Mouse (Mus musculus): Measurements from ENCODE around the gene Ndufb3. TPM values are rescaled to one million over a fixed set of nuclear protein-coding genes. Genes with fewer than 3 reads are reported as not detected.
"Not testable (repeated sequence)": the region's sequence is repeated elsewhere in the genome, so short reads cannot be mapped to it uniquely, and the experiment has no call there.

Gene Ndufb3
- polyA plus RNA-seq, 1 experiment from 2014 or later = 154 TPM

DNA sequence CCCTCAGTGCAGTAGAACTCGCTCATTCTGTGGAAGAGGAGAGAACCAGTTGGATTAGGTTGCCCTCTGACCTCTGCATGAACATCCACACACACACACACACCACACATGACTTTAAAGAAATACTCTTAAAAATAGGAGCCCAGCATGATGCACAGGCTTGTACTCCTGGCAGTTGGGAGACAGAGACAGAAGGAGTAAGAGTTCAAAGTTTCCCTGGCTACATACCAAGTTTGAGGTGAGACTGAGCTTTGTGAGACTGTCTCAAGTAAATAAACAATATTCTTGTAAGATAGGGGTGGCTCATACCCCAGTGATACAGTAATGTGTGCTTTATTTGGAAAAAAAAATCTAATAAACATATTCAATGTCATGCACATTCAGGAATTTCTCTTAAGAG is 1.3 kb downstream of the Ndufb3 start:
- Histone ChIP-seq H3K4me1 (replicated peaks) (peaks cover 17% of the 10 kb centered on the region), H3K4me3 (peak overlapping the region; percentile 96), H3K27ac (no peak overlapping the region), H3K27me3 (ENCODE audit: insufficient read depth, poor library complexity, severe bottlenecking) (no peaks in the 10 kb centered on the region), H3K9me3 (no peaks in the 10 kb centered on the region), H3K36me3 (peaks cover 16% of the 10 kb centered on the region)
- WGBS = 85% methylated on average over 1 of the region's 1 CpGs
- DNase-seq (ENCODE audit: low spot score) = no peak

DNA sequence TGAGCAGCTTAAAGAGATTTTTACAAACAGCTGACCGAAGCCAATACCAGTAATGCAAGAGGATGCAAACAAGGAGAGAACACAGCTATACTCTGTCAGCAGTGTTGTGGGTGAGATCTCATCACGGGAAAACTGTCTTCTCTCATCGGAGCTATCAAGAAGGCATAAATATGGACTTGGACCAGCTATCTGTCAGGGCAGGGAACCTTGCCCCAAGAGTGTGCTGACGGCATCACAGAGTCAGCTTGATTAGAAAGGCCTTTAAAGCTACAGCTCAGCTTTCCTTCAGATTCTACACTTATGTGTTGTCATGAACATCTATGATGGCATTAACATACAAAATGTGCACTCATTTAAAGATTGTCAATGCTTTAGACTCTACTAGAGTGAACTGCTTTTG is 16.5 kb downstream of the Ndufb3 start:
- Histone ChIP-seq H3K4me1 (replicated peaks) (no peaks in the 10 kb centered on the region), H3K27me3 (ENCODE audit: insufficient read depth, poor library complexity, severe bottlenecking) (no peaks in the 10 kb centered on the region), H3K36me3 (no peaks in the 10 kb centered on the region), H3K27ac (no peak overlapping the region), H3K4me3 (no peak overlapping the region), H3K9me3 (peaks cover 6% of the 10 kb centered on the region; the same call in 1 of the 2 replicates)
- 85% methylated on average over 4 of the region's 4 CpGs for WGBS
- no peak for DNase-seq (ENCODE audit: low spot score)

DNA sequence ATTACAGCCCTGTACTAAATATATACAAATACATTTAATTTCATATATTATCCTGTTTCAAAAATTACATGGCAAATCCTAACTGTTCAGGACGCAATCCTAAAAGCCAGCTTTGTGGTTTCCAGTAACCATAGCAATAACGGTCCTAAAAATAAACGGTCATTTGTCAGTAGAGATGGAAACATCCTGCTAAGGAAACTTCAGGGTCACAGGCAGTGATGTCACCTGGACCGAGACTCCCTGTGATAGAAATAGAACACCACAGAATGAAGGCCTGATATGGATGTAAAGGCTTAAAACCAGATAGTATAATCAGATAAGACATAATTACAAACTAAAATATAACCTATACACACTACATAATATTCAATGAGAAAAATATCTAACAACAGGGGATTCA is 17.6 kb downstream of the Ndufb3 start:
- H3K4me1 ChIP-seq (replicated peaks) = no peaks in the 10 kb centered on the region
- H3K27ac ChIP-seq = no peak overlapping the region
- H3K9me3 ChIP-seq = peaks cover 10% of the 10 kb centered on the region; the same call in 1 of the 2 replicates
- H3K36me3 ChIP-seq = no peaks in the 10 kb centered on the region
- H3K27me3 ChIP-seq (ENCODE audit: insufficient read depth, poor library complexity, severe bottlenecking) = no peaks in the 10 kb centered on the region
- no peak for DNase-seq (ENCODE audit: low spot score)
- no peak overlapping the region for H3K4me3 ChIP-seq
- WGBS = 89% methylated on average over 4 of the region's 4 CpGs

DNA sequence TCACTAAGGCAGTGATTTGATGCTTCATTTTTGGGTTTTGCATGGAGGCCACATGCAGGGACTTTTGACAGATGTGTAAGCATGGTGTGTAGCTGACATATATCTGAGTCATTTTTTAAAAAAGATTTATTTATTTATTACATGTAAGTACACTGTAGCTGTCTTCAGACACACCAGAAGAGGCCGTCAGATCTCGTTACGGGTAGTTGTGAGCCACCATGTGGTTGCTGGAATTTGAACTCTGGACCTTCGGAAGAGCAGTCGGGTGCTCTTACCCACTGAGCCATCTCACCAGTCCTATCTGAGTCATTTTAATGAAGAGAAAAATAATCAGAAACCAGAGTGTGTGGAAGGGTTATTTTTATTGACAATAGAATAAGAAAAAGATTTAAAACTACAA is 23.4 kb downstream of the Ndufb3 start:
- not testable (repeated sequence) for H3K27me3 ChIP-seq (ENCODE audit: insufficient read depth, poor library complexity, severe bottlenecking); H3K4me1 ChIP-seq (replicated peaks); H3K36me3 ChIP-seq; H3K27ac ChIP-seq; H3K4me3 ChIP-seq; DNase-seq (ENCODE audit: low spot score); H3K9me3 ChIP-seq
- 89% methylated on average over 5 of the region's 5 CpGs for WGBS

DNA sequence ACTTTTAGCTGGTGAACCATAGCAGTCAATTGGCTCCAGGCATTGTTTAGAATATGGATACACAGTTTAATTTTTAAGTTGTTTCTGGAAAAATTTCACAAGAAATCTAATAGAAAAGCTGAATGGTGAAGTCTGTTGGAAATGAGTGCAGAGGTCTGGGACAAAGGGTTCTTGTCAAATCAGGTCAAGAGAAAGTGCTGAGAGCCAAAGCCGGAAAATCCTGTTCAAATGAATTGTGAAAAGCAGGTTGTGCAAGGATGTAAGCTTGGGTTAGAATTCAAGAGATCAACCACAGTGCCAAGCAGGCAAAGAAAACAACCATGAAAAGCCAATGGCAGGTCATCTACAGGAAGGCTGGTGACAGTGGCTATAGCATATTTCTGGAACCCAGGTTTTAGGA is 24.0 kb downstream of the Ndufb3 start:
- H3K36me3 ChIP-seq = no peaks in the 10 kb centered on the region
- H3K9me3 ChIP-seq = peaks cover 10% of the 10 kb centered on the region; the same call in 1 of the 2 replicates
- WGBS = 92% methylated on average over 1 of the region's 1 CpGs
- H3K27me3 ChIP-seq (ENCODE audit: insufficient read depth, poor library complexity, severe bottlenecking) = no peaks in the 10 kb centered on the region
- H3K4me1 ChIP-seq (replicated peaks) = no peaks in the 10 kb centered on the region
- no peak for DNase-seq (ENCODE audit: low spot score)
- no peak overlapping the region for H3K27ac ChIP-seq
- no peak overlapping the region for H3K4me3 ChIP-seq

DNA sequence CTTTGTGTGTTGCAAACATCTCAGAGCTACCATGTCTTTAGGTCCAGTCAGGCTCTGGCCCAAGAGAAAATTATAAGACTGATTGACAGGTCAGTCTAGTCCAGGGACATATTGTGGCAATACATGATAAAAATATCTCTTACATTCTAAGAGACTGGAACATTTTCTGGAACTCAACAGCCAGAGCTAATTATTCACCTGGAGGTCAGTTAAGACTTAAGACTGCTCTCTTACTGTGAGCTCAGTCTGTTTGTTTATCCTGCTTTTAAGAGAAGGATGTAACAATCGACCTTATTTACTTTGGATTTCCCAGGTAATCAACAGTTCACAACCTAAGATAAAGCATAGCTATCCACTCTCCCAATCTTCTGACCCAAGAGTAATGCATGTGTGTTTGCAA is 24.4 kb downstream of the Ndufb3 start:
- Histone ChIP-seq H3K36me3 (no peaks in the 10 kb centered on the region), H3K9me3 (peaks cover 10% of the 10 kb centered on the region; the same call in 1 of the 2 replicates), H3K27me3 (ENCODE audit: insufficient read depth, poor library complexity, severe bottlenecking) (no peaks in the 10 kb centered on the region), H3K4me1 (replicated peaks) (no peaks in the 10 kb centered on the region), H3K4me3 (no peak overlapping the region), H3K27ac (no peak overlapping the region)
- WGBS = 51% methylated on average over 1 of the region's 1 CpGs
- DNase-seq (ENCODE audit: low spot score) = no peak

DNA sequence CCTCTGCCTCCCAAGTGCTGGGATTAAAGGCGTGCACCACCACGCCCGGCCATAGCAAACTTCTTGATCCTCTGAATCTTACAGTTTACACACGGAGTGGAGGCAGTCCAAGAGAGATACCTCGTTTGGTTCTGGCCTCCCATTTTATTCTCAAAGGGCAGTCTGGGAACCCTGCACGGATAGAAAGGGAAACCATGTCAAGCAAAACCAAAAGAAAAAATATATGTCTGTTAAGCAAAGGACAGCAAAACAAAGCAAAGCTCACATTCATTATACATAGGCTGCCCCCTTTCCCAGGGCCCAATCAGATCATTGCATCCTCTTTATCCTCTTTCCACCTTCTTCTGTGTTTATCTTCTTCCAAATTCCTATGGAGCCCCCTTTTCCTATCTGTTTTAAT is 27.6 kb downstream of the Ndufb3 start:
- DNase-seq (ENCODE audit: low spot score) = no peak
- 84% methylated on average over 6 of the region's 6 CpGs for WGBS

DNA sequence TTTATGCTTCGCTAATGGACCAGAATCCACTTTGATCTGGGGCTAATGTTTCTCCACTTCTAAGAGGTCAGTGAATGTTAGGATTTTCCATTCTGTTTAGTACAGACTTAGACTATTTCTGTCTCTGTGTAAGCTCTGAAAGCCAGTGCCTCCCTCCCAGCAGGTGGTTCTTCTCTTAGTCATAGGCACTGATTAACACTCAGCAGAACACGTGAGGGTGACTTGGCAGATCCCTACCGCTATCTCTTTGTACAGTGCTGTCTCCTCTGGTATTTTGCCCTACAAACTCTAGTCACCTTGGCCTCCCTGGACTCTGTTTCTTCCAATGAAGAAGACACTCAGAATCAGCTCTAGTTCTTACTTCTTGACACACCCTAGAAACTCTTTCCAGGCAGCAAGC is 28.2 kb downstream of the Ndufb3 start:
- H3K27me3 ChIP-seq (ENCODE audit: insufficient read depth, poor library complexity, severe bottlenecking) = no peaks in the 10 kb centered on the region
- no peak overlapping the region for H3K4me3 ChIP-seq
- 0 out of 2 replicates have a peak, but pooled peaks cover 3% of the 10 kb centered on the region for H3K9me3 ChIP-seq
- H3K4me1 ChIP-seq (replicated peaks) = no peaks in the 10 kb centered on the region
- 76% methylated on average over 3 of the region's 3 CpGs for WGBS
- no peak overlapping the region for H3K27ac ChIP-seq
- H3K36me3 ChIP-seq = no peaks in the 10 kb centered on the region
- no peak for DNase-seq (ENCODE audit: low spot score)

More for the DNA sequence above, 27.6 kb downstream of the Ndufb3 start:
- H3K36me3 ChIP-seq = no peaks in the 10 kb centered on the region
- H3K9me3 ChIP-seq = 0 out of 2 replicates have a peak, but pooled peaks cover under 1% of the 10 kb centered on the region
- H3K27ac ChIP-seq = no peak overlapping the region
- no peak overlapping the region for H3K4me3 ChIP-seq
- H3K27me3 ChIP-seq (ENCODE audit: insufficient read depth, poor library complexity, severe bottlenecking) = no peaks in the 10 kb centered on the region
- no peaks in the 10 kb centered on the region for H3K4me1 ChIP-seq (replicated peaks)

DNA sequence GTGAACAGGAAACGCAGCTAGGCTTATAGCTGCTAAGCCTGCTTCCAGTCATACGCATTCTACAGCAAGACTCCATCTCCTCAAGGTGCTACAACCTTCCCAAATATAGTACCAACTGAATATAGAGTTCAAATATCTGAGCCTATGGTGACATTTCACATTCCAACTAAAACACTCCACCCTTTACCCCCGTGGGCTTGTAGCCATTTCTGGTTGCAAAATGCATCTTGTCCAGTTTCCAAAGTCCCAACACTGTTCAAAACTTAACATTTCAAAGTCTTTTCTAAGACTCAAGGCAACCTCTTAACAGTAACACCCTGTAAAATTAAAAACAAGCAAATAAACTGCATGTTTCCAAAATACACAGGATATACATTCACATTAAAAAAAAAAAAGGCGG is 29.0 kb downstream of the Ndufb3 start:
- no peaks in the 10 kb centered on the region for H3K27me3 ChIP-seq (ENCODE audit: insufficient read depth, poor library complexity, severe bottlenecking)
- no peak overlapping the region for H3K27ac ChIP-seq
- 90% methylated on average over 4 of the region's 4 CpGs for WGBS
- H3K9me3 ChIP-seq = 0 out of 2 replicates have a peak, but pooled peaks cover 3% of the 10 kb centered on the region
- H3K4me1 ChIP-seq (replicated peaks) = no peaks in the 10 kb centered on the region
- no peak overlapping the region for H3K4me3 ChIP-seq
- no peaks in the 10 kb centered on the region for H3K36me3 ChIP-seq
- DNase-seq (ENCODE audit: low spot score) = no peak

DNA sequence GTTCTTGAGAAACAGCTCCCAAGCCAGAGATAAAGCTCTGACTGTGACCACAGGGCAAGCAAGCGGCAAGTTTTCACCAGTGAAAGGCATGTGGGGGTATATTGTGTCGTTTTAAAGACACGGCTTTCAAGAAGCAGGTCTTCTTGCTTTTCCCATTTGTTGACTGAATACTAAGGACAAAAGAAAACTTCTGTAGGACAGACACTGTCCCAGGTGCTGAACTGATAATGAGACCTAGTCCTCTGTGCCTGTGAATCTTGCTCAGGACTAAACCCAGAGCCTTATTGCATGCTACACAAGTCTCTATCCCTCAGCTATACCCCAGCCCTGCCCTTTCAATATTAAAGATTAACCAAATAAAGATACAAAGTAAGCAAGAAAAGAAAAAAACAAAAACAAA is 30.0 kb downstream of the Ndufb3 start:
- no peaks in the 10 kb centered on the region for H3K36me3 ChIP-seq
- WGBS = 69% methylated on average over 3 of the region's 3 CpGs
- no peak for DNase-seq (ENCODE audit: low spot score)
- H3K4me3 ChIP-seq = no peak overlapping the region
- 0 out of 2 replicates have a peak, but pooled peaks cover 3% of the 10 kb centered on the region for H3K9me3 ChIP-seq
- H3K27ac ChIP-seq = no peak overlapping the region
- no peaks in the 10 kb centered on the region for H3K27me3 ChIP-seq (ENCODE audit: insufficient read depth, poor library complexity, severe bottlenecking)
- no peaks in the 10 kb centered on the region for H3K4me1 ChIP-seq (replicated peaks)

DNA sequence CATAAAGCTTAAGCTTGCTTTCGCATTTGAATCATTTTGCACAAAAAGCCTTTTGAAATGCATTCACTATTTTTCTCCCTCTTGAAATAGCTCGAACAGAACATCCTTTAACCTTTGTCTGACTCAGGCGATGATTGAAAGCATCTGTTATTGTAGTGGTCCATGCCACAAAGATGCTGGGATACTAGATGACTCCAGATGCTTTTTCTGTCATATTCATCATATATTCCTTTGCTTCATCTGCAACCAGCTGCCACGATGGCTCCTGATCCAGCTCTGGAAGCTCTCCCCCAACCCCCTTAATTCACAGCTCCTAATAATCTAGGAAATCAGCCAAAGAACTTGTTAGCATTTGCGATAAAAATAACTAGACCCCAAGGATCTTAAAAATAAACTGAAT is 30.9 kb downstream of the Ndufb3 start:
- 67% methylated on average over 5 of the region's 5 CpGs for WGBS
- no peak overlapping the region for H3K4me3 ChIP-seq
- H3K4me1 ChIP-seq (replicated peaks) = no peaks in the 10 kb centered on the region
- no peaks in the 10 kb centered on the region for H3K36me3 ChIP-seq
- no peaks in the 10 kb centered on the region for H3K27me3 ChIP-seq (ENCODE audit: insufficient read depth, poor library complexity, severe bottlenecking)
- no peak for DNase-seq (ENCODE audit: low spot score)
- H3K9me3 ChIP-seq = 0 out of 2 replicates have a peak, but pooled peaks cover 3% of the 10 kb centered on the region
- H3K27ac ChIP-seq = no peak overlapping the region

DNA sequence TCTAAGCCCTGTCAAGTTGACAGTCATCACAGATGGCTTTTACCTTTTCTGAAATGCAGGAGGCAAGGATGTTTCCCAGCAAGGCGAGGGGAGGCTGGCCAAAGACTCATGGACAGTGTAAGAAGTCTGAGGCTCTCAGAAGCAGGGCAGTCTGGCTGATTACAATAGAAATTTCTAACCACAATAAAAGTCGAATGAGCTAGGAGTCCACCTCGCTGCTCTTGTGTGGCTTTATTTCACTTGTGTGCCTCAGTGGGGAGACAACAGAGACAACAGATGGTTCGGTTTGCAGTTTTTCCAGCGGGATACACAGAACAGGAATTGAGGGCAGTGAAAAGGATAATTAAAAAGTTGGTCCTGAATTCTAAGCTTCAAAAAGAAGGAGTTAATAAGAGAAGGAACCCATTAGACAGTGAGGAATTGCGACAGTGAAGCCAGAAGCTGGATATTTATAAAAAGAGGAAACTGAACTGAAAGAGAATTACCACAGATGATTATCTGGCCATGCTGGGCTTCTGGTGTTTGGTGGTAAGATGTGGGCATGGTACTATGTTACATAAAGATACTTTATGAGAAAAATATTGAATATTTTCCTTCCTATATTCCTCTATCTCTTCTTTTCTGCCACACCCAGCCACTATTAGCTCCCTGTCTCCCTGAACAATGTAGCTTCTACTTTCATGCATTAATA is 31.9 kb downstream of the Ndufb3 start:
- 80% methylated on average over 6 of the region's 6 CpGs for WGBS

DNA sequence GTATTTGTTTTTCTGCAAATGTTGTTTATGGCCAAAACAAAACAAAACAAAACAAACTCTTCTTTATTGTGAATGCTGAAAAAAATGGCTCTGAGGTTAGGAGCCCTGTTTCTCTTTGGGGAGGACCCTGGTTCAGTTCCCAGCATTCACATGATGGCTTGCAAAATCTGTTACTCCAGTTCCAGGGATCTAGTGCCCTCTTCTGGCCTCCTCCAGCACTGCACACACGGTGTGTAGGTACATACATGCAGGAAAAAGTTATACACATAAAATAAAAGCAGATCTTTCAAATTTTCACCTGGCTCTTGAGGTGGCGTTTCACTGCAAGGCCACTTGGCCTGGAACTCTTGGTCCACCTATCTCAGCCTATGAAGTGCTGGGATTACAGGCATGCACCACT is 32.6 kb downstream of the Ndufb3 start:
- no peaks in the 10 kb centered on the region for H3K4me1 ChIP-seq (replicated peaks)
- 0 out of 2 replicates have a peak, but pooled peaks cover 3% of the 10 kb centered on the region for H3K9me3 ChIP-seq
- no peaks in the 10 kb centered on the region for H3K27me3 ChIP-seq (ENCODE audit: insufficient read depth, poor library complexity, severe bottlenecking)
- no peak overlapping the region for H3K27ac ChIP-seq
- DNase-seq (ENCODE audit: low spot score) = no peak
- H3K36me3 ChIP-seq = no peaks in the 10 kb centered on the region
- no peak overlapping the region for H3K4me3 ChIP-seq
- 89% methylated on average over 2 of the region's 2 CpGs for WGBS

More for the DNA sequence above, 31.9 kb downstream of the Ndufb3 start:
- Histone ChIP-seq H3K36me3 (no peaks in the 10 kb centered on the region), H3K4me1 (replicated peaks) (no peaks in the 10 kb centered on the region), H3K27ac (no peak overlapping the region), H3K9me3 (0 out of 2 replicates have a peak, but pooled peaks cover 3% of the 10 kb centered on the region), H3K4me3 (no peak overlapping the region), H3K27me3 (ENCODE audit: insufficient read depth, poor library complexity, severe bottlenecking) (no peaks in the 10 kb centered on the region)
- no peak for DNase-seq (ENCODE audit: low spot score)

Data from hindbrain, embryonic 10.5 days (tissue).